Mouse (Mus musculus) MEL (cell line): ENCODE results near the gene Depp1. TPM values are rescaled to one million over a fixed set of nuclear protein-coding genes. Genes with fewer than 3 reads are reported as not detected.

ENCODE experiments used
- DNase-seq: peaks from one replicate; pipeline ENCODE4 v3.0.0; 2011; ENCODE audit warnings: low read depth, low spot score
- H3K27ac ChIP-seq: 2 replicates; pipeline ENCODE4 v1.5.1; 2012; ENCODE audit warnings: low read depth, mild to moderate bottlenecking, control low read depth, low read length, moderate library complexity; ENCODE audit not compliant: control insufficient read depth
- H3K27me3 ChIP-seq, 2 experiments: fragments of 150-350 bp in 1 of 2; sonication (generic) in 1 of 2; 2 replicates each; pipeline ENCODE4 v1.6.1; 2012; ENCODE audit warnings: low read length in 2 of 2, mild to moderate bottlenecking in 2 of 2, improper control_type of control experiment in 1 of 2, moderate library complexity in 1 of 2; ENCODE audit not compliant: insufficient read depth in 2 of 2, control insufficient read depth in 1 of 2
- H3K36me3 ChIP-seq, 2 experiments: 2 replicates each; pipeline ENCODE4 v1.6.1; 2012 to 2014; ENCODE audit warnings: low read length in 2 of 2, improper control_type of control experiment in 1 of 2, inconsistent platforms in 1 of 2, mild to moderate bottlenecking in 1 of 2; ENCODE audit not compliant: insufficient read depth in 2 of 2, control insufficient read depth in 1 of 2
- H3K4me1 ChIP-seq, 2 experiments: fragments of 150-350 bp in 1 of 2; sonication (generic) in 1 of 2; 2 replicates each; pipeline ENCODE4 v1.6.1; 2012; ENCODE audit warnings: low read length in 2 of 2, improper control_type of control experiment in 1 of 2, mild to moderate bottlenecking in 1 of 2; ENCODE audit not compliant: insufficient read depth in 2 of 2, control insufficient read depth in 1 of 2
- H3K4me3 ChIP-seq, 2 experiments: fragments of 150-350 bp in 1 of 2; sonication (generic) in 1 of 2; 2 replicates each; pipeline ENCODE4 v1.5.1; 2012; ENCODE audit warnings: low read depth in 2 of 2, low read length in 2 of 2, mild to moderate bottlenecking in 2 of 2, moderate library complexity in 2 of 2, control low read depth in 1 of 2, improper control_type of control experiment in 1 of 2; ENCODE audit not compliant: control insufficient read depth in 1 of 2, insufficient read depth in 1 of 2
- H3K79me2 ChIP-seq: 2 replicates; pipeline ENCODE4 v1.6.1; 2012; ENCODE audit warnings: mild to moderate bottlenecking, low read length, moderate library complexity; ENCODE audit not compliant: control insufficient read depth, poor library complexity, insufficient read depth
- H3K9ac ChIP-seq: 2 replicates; pipeline ENCODE4 v1.6.1; 2012; ENCODE audit warnings: low read depth, mild to moderate bottlenecking, control low read depth, low read length, moderate library complexity; ENCODE audit not compliant: control insufficient read depth, poor library complexity, severe bottlenecking
- H3K9me3 ChIP-seq: fragments of 150-350 bp; sonication (generic); replicated peaks from 2 replicates; pipeline ENCODE4 v1.6.1; 2012; ENCODE audit warnings: mild to moderate bottlenecking, low read length, improper control_type of control experiment, moderate library complexity; ENCODE audit not compliant: insufficient read depth
- BHLHE40 ChIP-seq: IDR thresholded peaks from 2 replicates; pipeline ENCODE4 v1.6.1; 2012; ENCODE audit warnings: low read depth, mild to moderate bottlenecking, inconsistent platforms, low read length, improper control_type of control experiment, borderline replicate concordance
- CHD1 ChIP-seq: IDR thresholded peaks from 2 replicates; pipeline ENCODE4 v1.6.1; 2012; ENCODE audit warnings: low read depth, mild to moderate bottlenecking, inconsistent platforms, low read length, improper control_type of control experiment
- CHD2 ChIP-seq: IDR thresholded peaks from 2 replicates; pipeline ENCODE4 v1.6.1; 2011; ENCODE audit warnings: low read length, improper control_type of control experiment
- CTCF ChIP-seq, 3 experiments: IDR thresholded peaks in 2 of 3; conservative IDR thresholded peaks in 1 of 3; 2 replicates each; pipeline ENCODE4 v1.5.1; 2011 to 2012; ENCODE audit warnings: low read length in 3 of 3, low read depth in 2 of 3, mild to moderate bottlenecking in 2 of 3, improper control_type of control experiment in 1 of 3, inconsistent platforms in 1 of 3, mixed read lengths in 1 of 3, moderate library complexity in 1 of 3; ENCODE audit not compliant: control insufficient read depth in 1 of 3, insufficient read depth in 1 of 3, poor library complexity in 1 of 3, severe bottlenecking in 1 of 3
- ELF1 ChIP-seq: IDR thresholded peaks from 2 replicates; pipeline ENCODE4 v1.6.1; 2014; ENCODE audit warnings: low read depth, mild to moderate bottlenecking, inconsistent platforms, low read length, improper control_type of control experiment, moderate library complexity
- EP300 ChIP-seq, 2 experiments: IDR thresholded peaks; 2 replicates each; pipeline ENCODE4 v1.6.1; 2011; ENCODE audit warnings: improper control_type of control experiment in 2 of 2, low read length in 2 of 2, low read depth in 1 of 2, mild to moderate bottlenecking in 1 of 2
- GABPA ChIP-seq: IDR thresholded peaks from 2 replicates; pipeline ENCODE4 v1.6.1; 2012; ENCODE audit warnings: low read depth, mild to moderate bottlenecking, inconsistent platforms, low read length, improper control_type of control experiment, moderate library complexity
- GATA1 ChIP-seq: IDR thresholded peaks from 2 replicates; pipeline ENCODE4 v1.6.1; 2011; ENCODE audit warnings: low read depth, low read length, improper control_type of control experiment
- KAT2A ChIP-seq: conservative IDR thresholded peaks from 2 replicates; pipeline ENCODE4 v1.6.1; 2012; ENCODE audit warnings: low read depth, low read length, improper control_type of control experiment, inconsistent platforms
- MAX ChIP-seq: IDR thresholded peaks from 2 replicates; pipeline ENCODE4 v1.6.1; 2011; ENCODE audit warnings: low read length, improper control_type of control experiment
- MAZ ChIP-seq: IDR thresholded peaks from 2 replicates; pipeline ENCODE4 v1.6.1; 2012; ENCODE audit warnings: low read depth, mild to moderate bottlenecking, inconsistent platforms, low read length, improper control_type of control experiment
- MEF2A ChIP-seq: IDR thresholded peaks from 2 replicates; pipeline ENCODE4 v1.6.1; 2014; ENCODE audit warnings: low read depth, mild to moderate bottlenecking, inconsistent platforms, low read length, improper control_type of control experiment; ENCODE audit not compliant: poor library complexity, insufficient replicate concordance, severe bottlenecking; ENCODE audit errors: extremely low read depth
- MYB ChIP-seq: IDR thresholded peaks from 2 replicates; pipeline ENCODE4 v1.6.1; 2011; ENCODE audit warnings: mild to moderate bottlenecking, low read depth, low read length, improper control_type of control experiment
- MYC ChIP-seq: IDR thresholded peaks from 2 replicates; pipeline ENCODE4 v1.6.1; 2011; ENCODE audit warnings: low read depth, mild to moderate bottlenecking, low read length, improper control_type of control experiment, moderate library complexity
- NRF1 ChIP-seq: IDR thresholded peaks from 2 replicates; pipeline ENCODE4 v1.6.1; 2014; ENCODE audit warnings: low read depth, mild to moderate bottlenecking, inconsistent platforms, low read length, improper control_type of control experiment, moderate library complexity; ENCODE audit not compliant: poor library complexity, insufficient read depth, severe bottlenecking
- RAD21 ChIP-seq: IDR thresholded peaks from 2 replicates; pipeline ENCODE4 v1.6.1; 2011; ENCODE audit warnings: mild to moderate bottlenecking, low read depth, low read length, improper control_type of control experiment
- RCOR1 ChIP-seq: IDR thresholded peaks from 2 replicates; pipeline ENCODE4 v1.6.1; 2012; ENCODE audit warnings: low read depth, mild to moderate bottlenecking, inconsistent platforms, low read length, improper control_type of control experiment
- SMC3 ChIP-seq: IDR thresholded peaks from 2 replicates; pipeline ENCODE4 v1.6.1; 2011; ENCODE audit warnings: low read depth, low read length, improper control_type of control experiment
- USF1 ChIP-seq: IDR thresholded peaks from 2 replicates; pipeline ENCODE4 v1.6.1; 2014; ENCODE audit warnings: low read depth, mild to moderate bottlenecking, inconsistent platforms, low read length, improper control_type of control experiment, moderate library complexity
- ZMIZ1 ChIP-seq: IDR thresholded peaks from 2 replicates; pipeline ENCODE4 v1.6.1; 2012; ENCODE audit warnings: low read depth, mild to moderate bottlenecking, inconsistent platforms, low read length, improper control_type of control experiment, moderate library complexity
- polyA plus RNA-seq, 2 experiments: library from polyadenylated mRNA; stranded (reverse) in 1 of 2; unstranded in 1 of 2; fragments of >175 nt in 1 of 2; fragments of >200 nt in 1 of 2; gene quantifications; 2 replicates each; pipeline versions ENCODE4 v1.2.1 to v1.2.4; 2012; ENCODE audit warnings: low replicate concordance in 2 of 2, low read depth in 1 of 2; ENCODE audit not compliant: insufficient read length in 2 of 2, insufficient read depth in 1 of 2, missing spikeins in 1 of 2
- total RNA-seq: library from RNA; depleted of rRNA; stranded (reverse); fragments of 300-350 nt; gene quantifications from 2 replicates; pipeline ENCODE4 v1.2.3, GENCODE M21; 2012

The Depp1 gene
- total and polyA plus RNA-seq, 3 experiments, result not detected

DNA sequence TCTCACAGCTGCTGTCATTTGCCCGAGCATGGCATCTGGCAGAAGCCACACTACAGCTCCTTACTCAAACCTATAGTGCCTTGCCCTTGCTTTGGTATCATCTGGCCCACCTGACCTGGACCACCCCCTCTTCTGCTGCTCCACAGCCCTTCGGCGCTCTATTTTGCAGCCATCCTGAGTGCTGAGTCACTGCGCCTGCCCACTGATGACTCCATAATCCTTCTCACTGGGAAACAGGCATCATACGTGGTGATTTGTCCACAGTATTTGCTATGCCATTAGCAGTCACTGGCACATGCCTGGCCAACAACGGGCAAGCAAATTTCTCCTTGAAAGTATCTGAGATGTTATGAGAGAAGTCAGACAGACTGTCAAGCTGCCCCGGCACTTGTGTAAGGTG is 598 bp upstream of the Depp1 start:
- Histone ChIP-seq H3K4me1 (no peaks in the 10 kb centered on the region), H3K9me3 (no peaks in the 10 kb centered on the region), H3K9ac (no peak overlapping the region)

DNA sequence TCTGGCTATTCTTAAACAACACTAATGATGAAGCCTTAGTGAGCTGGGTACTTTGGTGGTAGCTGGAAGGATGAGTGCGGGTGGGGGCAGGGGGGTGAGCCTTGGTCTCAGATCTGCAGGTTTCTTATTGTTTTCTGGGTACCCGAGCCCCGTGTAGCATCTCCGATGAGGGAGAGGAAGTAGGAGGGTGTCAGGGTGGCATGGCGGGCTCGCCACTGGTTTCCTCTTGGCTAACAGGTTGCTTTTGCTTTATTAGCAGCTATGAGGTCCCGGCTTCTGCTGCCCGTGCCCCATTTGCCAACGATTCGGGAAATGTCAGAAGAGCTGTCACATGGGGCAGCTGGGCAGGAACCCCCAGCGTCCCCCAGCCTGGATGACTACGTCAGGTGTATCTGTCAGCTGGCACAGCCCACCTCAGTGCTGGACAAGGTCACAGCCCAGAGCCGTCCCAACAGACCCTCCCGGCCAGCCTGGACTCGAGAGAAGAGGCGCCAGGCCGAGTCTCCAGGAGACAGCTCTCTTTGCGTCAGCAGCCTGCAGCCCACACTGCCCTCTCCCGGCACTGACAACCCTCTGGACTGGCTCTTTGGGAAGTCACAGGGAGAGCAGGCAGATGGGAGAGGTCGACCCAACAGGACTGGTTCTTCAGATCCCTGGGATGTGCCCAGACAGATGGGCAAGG is 1.2 kb downstream of the Depp1 start:
- Histone ChIP-seq H3K36me3 (no peaks in the 10 kb centered on the region), H3K27me3 (no peaks in the 10 kb centered on the region), H3K27ac (no peak overlapping the region), H3K9ac (no peak overlapping the region), H3K79me2 (no peaks in the 10 kb centered on the region)
- TF ChIP-seq NRF1 (no peak), USF1 (no peak), CHD2 (no peak), CHD1 (no peak), RAD21 (no peak), MAZ (no peak), ZMIZ1 (no peak), SMC3 (no peak), RCOR1 (no peak), MYC (no peak), MAX (no peak)
- TF ChIP-seq, all 39 proteins: peak for 0
- no peak for DNase-seq
- H3K4me3 ChIP-seq, result no peak overlapping the region
- H3K4me1 ChIP-seq, result no peaks in the 10 kb centered on the region
- no peaks in the 10 kb centered on the region for H3K9me3 ChIP-seq

More for the DNA sequence above, 598 bp upstream of the Depp1 start:
- H3K4me3 ChIP-seq, result no peak overlapping the region
- TF ChIP-seq GABPA (no peak), CTCF (IDR thresholded peaks at IDR 0.05 in 2 of 3, conservative IDR thresholded peaks at IDR 0.05 in 1 of 3; ENCODE audit: control insufficient read depth in 1 of 3, insufficient read depth in 1 of 3, low read depth in 2 of 3, low read length in 3 of 3, poor library complexity in 1 of 3, severe bottlenecking in 1 of 3) (no peak), BHLHE40 (no peak), EP300 (IDR thresholded peaks at IDR 0.05; ENCODE audit: low read depth in 1 of 2, low read length in 2 of 2) (no peak), KAT2A (no peak), ZMIZ1 (no peak), ELF1 (no peak), GATA1 (no peak), MEF2A (no peak), NRF1 (no peak), CHD1 (no peak), MYB (no peak)
- TF ChIP-seq, all 39 proteins: peak for 0
- Histone ChIP-seq H3K79me2 (no peaks in the 10 kb centered on the region), H3K36me3 (no peaks in the 10 kb centered on the region), H3K27ac (no peak overlapping the region), H3K27me3 (no peaks in the 10 kb centered on the region)
- no peak for DNase-seq
